Mouse (Mus musculus): ENCODE data around the gene Cep112.

The Cep112 gene

DNA sequence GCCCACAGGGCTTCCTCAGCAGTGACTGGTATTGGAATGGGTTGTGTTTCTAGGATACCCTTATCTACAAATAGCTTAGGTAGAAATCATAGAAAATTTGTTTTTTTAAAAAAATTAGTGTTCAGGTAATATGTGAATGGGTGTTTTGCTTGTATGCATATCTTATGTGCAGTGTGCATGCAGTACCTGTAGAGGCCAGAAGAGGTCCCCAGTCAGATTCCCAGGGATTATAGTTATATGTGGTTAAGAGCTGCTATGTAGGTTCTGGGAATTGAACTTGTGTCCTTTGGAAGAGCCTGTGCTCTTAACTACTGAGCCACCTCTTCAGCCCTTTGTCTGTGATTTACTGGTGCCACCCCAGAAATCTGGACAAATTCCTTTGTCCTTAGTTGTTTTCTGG lies 22.2 kb downstream of the Cep112 start:
- no peak for DNase-seq (ENCODE audit: low spot score in 2 of 2)

DNA sequence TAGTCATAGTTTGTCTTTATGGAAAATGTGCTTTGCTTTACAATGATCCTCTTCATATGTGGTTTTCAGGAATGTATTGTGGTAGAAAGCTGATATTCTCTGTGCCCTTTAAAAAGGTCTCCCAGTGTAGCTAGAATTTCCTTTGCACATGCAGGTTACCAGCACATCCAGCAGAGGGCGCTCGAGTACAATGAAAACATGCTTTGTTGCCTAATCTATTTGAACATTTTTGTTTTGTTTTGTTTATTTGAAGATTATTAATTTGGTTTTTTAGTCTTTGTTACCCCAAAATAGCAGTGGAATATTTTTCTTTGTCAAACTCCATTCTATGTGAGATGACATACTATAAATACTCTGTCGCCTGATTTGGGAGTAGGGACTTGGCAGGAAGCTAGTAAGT lies 24.8 kb downstream of the Cep112 start:
- peak; percentile 65 to 87 for DNase-seq (ENCODE audit: low spot score in 2 of 2)

DNA sequence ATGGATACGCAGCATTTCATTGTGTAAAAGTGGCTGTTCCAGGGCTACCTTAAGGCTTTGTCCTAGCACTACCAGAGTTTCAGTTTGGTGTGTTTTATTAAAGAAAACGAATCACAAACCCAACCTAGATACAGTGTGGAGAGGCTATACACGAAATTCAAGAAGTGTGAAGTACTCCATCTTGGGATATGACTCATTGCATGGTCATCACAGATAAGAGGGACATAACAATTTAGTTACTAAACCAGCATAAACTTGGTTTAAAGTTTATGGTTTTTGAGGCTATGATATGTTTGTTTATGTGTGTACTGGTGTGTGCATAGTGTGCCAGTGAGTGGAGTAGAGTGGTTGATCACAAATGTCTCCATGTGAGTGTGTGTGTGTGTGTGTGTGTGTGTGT lies 34.6 kb downstream of the Cep112 start:
- DNase-seq (ENCODE audit: low spot score in 2 of 2), result no peak

DNA sequence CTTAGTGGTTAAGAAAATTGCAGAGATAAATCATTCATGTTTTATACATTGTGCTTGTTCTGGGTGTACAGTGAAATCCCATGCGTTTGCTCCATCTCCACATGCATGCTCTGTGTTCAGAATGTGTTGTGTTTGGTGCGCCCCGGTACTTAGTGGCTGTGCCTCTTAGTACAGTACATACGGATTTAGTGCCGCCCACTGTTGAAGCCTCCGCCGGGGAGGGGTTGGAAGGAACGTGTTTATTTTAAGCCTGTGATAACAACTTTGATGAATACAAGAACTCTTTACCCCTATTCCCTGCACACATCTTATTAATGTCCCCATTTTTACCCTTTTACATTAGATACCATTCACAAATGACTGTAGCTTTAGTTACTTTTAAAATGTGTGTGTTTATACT lies 39.1 kb downstream of the Cep112 start:
- DNase-seq (ENCODE audit: low spot score in 2 of 2), result peak; percentile 30 to 32

GRCm38 (mm10) chr11:108464715-108465301 lies 39.8 kb downstream of the Cep112 start:
- DNase-seq (ENCODE audit: low spot score in 2 of 2), result no peak

DNA sequence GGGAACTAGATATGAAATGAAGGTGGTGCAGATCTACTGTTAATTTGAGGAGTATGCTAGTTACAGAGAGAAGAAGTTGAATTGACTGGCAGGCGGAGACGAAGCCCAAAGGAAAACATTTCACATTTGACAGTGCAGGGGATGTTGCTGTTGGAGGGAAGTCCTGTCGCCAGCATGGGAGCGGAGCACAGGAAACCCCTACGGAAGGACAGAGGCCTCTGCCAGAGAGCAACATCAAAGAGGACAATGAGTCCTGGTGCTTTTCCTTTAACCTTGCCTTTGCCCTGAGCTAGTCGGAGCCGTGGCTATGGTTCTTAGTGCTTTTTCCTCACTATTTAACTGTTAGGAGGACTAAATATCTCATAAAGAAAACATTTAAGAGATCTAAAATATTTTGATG lies 50.7 kb downstream of the Cep112 start:
- no peak for DNase-seq (ENCODE audit: low spot score in 2 of 2)

- no peak for DNase-seq (ENCODE audit: low spot score in 2 of 2)
Observed at GRCm38 (mm10) chr11:108476226-108476625, 51.2 kb downstream of the Cep112 start.

DNA sequence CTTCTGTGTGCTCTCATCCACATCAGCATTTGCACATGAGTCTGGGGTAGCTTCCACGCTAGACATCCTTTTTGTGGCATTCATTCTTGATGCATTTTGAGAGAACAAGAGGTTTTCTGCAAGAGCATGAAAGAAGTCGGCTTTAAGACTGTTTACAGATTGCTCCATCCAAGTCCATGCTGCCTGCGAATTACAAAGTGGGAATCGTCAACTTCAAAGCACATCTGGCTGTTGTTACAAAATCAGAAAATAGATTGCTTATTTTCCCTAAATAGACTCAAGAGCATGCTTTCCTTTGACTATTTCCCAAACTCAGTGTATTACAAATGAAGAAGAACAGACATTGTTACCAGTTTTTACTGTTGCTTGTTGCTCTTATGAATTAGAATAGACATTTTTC lies 59.0 kb downstream of the Cep112 start:
- DNase-seq (ENCODE audit: low spot score in 2 of 2), result no peak

DNA sequence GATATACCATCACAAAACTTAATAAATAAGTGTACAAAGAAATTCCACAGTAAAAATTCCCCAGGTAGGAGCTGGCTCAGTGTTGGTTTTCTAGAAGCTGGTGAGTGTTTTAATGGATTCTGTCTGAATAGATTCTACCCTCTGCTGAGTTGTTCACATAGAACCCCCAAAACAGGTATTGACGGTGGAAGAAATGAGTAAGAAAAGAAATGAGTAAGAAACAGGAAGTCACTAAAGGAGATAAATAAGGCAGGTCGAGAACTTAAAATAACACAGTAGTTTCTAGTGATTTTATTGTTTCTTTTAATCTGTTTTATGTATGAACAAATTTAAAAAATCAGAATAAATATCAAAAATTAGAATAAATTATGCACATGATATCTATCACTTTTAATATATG lies 63.3 kb downstream of the Cep112 start:
- DNase-seq (ENCODE audit: low spot score in 2 of 2), result no peak

- DNase-seq (ENCODE audit: low spot score in 2 of 2), result no peak
Observed at GRCm38 (mm10) chr11:108489863-108490262, 64.9 kb downstream of the Cep112 start.

- no peak for DNase-seq (ENCODE audit: low spot score in 2 of 2)
Observed at GRCm38 (mm10) chr11:108508190-108508589, 83.2 kb downstream of the Cep112 start.

GRCm38 (mm10) chr11:108527725-108528363 lies 102.9 kb downstream of the Cep112 start:
- no peak for DNase-seq (ENCODE audit: low spot score in 2 of 2)

- DNase-seq (ENCODE audit: low spot score in 2 of 2), result no peak
Observed at GRCm38 (mm10) chr11:108532901-108533300, 107.9 kb downstream of the Cep112 start.

GRCm38 (mm10) chr11:108534014-108534413 lies 109.0 kb downstream of the Cep112 start:
- DNase-seq (ENCODE audit: low spot score in 2 of 2), result no peak

DNA sequence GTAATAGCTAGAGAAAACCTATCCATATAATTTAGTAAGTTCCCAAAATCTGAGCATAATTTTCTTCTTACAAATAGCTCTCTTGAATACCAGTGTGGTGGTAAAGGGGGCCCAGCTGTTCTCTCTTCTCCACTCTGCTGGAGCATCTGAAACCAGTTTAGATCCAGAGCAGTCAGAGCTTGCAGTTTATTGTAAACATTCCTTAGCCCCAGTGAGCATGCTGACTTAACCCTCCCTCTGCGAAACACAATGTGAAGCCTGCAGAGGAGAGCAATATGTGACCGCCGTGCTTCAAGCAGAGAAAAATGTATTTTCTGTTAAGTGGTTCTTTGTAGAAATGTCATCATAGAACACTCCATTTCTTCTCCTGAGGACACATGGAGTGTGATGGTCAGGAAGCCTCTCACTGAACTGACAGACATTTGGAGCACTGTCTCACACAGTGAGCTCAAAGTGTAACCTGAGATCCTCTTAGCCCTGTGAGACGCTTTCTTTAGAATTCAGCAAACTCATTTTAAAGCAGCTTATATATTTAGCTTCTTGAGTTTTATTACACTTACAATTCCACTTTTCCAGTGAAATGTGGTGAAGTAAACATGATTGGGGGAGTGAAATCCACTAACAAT lies 128.1 kb downstream of the Cep112 start:
- no peak for DNase-seq (ENCODE audit: low spot score in 2 of 2)

- no peak for DNase-seq (ENCODE audit: low spot score in 2 of 2)
Observed at GRCm38 (mm10) chr11:108553881-108554280, 128.9 kb downstream of the Cep112 start.

DNA sequence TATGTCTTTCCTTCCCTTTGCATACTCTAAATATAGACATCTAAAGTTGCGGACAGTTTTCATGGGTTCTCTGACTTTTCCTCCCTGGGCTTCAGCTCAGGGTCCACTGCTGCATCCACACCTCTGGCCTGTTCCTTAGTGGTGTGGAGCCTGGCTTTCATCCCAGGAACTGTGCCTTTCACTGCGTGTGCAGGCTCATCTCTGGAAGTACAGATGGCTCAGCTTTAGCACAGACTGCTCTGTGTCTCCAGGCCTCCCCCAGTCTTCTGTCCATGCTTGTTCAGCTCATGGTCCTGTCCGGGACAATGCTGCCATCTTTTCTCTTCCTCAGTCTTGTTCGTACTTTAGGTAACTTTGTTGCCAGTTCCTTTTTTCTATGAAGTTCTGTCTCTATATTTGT lies 133.6 kb downstream of the Cep112 start:
- DNase-seq (ENCODE audit: low spot score in 2 of 2), result no peak

DNA sequence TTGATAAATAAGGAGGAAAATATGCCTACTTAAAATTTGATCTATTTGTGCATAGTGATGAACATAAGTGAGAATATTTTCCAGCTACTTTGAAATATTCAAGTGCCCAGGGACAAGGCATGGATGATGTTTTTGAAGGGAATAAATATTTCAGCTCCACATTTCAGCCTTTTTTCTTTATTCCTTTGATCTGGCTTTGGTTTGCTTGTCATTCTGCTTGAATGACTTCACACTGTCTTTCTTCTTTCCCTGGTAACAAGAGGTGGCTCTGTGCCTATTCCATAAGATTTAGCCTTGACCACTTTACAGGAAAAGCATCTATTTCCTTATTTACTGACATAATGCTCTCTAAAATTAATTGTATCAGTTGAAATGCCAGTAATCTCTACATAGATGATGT lies 134.5 kb downstream of the Cep112 start:
- DNase-seq (ENCODE audit: low spot score in 2 of 2), result no peak

GRCm38 (mm10) chr11:108562076-108562475 lies 137.1 kb downstream of the Cep112 start:
- no peak for DNase-seq (ENCODE audit: low spot score in 2 of 2)

DNA sequence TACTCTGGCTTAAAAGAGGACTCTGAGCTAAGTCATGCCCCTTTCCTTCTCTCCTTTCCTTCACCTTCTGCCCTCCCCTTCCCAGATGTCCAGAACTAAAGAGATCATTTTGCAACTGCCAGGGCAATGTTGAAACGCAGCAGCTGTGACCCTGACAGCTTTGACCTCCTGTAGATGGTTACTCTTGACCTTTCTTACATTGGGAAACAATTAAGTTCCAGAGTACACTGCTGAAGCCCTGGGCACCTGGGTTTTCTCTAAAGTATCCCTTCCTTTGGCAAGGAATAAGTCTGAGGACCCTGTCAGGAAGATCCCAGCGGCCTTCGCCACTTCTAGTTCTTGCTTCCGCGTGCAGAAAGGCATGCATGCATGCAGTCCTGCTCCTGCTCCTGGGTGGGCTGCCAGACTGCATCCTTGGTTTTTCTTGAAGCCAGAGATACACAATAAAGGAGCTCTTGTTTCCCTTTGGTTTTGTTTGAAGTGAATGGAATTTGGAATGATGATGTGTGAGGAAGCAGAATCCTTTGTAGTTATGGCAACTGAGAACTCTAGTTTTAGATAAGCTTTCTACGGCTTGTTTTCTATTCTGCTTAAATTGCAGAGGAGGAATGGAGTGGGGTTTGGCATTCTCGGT lies 161.7 kb downstream of the Cep112 start:
- DNase-seq (ENCODE audit: low spot score in 2 of 2), result peak; percentile 29 to 40

DNA sequence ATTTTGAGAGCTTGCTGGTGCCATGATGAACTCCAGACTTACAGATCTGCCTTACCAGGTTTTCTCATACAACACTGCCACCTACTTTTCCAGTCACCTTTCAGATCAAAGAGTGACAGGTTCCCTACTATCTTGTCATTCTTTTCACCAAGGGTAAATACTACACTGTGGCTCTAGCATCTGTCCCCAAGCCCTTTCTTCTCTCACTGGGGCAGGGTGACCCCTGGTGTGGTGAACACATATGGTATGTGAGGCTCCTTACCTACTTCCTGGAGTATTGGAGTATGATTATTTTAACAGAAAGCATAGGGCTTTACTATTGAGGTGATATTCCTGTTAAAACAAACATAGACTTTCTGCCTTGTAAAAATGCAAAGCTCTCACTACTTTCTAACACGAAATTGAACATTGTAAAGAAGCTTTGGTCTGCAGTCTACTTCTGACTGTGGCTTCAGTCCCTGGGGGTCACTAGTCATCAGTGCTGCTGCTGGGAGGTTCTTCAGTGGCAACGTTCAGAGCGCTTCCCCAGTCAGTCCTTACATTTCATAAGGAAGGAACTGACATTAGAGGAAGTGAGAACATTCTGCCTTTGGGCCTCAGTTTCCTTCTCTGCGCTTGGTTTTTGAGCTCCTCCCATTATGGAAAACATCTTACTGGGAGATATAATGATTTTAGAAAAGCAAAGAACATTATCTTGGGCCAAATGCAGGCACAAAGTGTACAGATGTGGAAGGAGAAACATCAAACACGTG lies 168.4 kb downstream of the Cep112 start:
- DNase-seq (ENCODE audit: low spot score in 2 of 2), result no peak

DNA sequence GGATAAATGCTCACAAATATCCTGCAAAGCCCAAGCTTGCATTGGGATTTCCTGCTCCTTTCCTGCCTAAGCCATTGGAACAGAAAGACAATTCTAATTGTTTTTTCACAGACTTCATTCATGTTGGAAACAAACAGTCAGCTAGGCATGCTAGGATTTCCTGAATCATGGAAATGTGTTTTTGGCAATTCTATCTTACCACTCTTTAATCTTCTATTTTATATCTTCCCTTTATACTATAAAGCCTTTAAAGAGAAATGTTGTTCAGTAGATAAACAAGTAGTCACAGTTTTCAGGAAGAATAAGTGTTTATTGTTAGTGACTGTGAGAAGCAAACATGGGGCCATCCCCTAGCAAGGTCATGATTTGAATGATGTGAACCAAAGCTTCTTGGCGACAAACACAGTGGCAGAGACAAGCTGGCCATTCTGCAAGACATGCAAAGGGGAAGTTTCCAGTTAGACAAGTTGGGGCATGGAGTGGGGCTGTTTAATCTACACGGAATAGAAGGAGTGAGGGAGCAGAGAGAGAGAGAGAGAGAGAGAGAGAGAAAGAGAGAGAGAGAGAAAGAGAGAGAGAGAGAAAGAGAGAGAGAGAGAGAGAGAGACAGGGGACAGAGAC lies 169.1 kb downstream of the Cep112 start:
- DNase-seq (ENCODE audit: low spot score in 2 of 2), result no peak
